Mouse (Mus musculus) gastrocnemius, adult 2 months (tissue): ENCODE results near the gene Aggf1. TPM values are rescaled to one million over a fixed set of nuclear protein-coding genes. Genes with fewer than 3 reads are reported as not detected.
"Not testable (repeated sequence)": the region's sequence is repeated elsewhere in the genome, so short reads cannot be mapped to it uniquely, and the experiment has no call there.

Experiments used
- DNase-seq: peaks from one replicate; pipeline ENCODE4 v3.0.0; 2022
- H3K27ac ChIP-seq: fragments of 200-600 bp; 2 replicates; pipeline ENCODE4 v1.8.1; 2022; ENCODE audit warnings: mild to moderate bottlenecking
- H3K4me3 ChIP-seq: fragments of 200-600 bp; 2 replicates; pipeline ENCODE4 v1.8.1; 2022; ENCODE audit warnings: mild to moderate bottlenecking, moderate library complexity
- CTCF ChIP-seq: fragments of 200-600 bp; IDR thresholded peaks from 2 replicates; pipeline ENCODE4 v1.8.1; 2022; ENCODE audit warnings: antibody characterized with exemption, mild to moderate bottlenecking, moderate library complexity
- intact Hi-C: fragments of 180-260 bp; cut with DNase I; formaldehyde crosslinking; loops from one replicate; pipeline ENCODE4 v1.15.1; 2025
- long read RNA-seq, 2 experiments: library from polyadenylated mRNA; stranded (forward); transcript quantifications; one replicate each; pipeline ENCODE4 v2.0.0; 2021
- total RNA-seq, 2 experiments: library from RNA; stranded (reverse); gene quantifications; 2 replicates each; pipeline ENCODE4 v1.2.3; 2021

The Aggf1 gene
- total RNA-seq = 10 to 100 TPM; 16.5 to 19.7 TPM
- long read RNA-seq, experiment 1, transcript Aggf1-201 (14 exons, 3,249 nt) = major isoform, 57 of 60 reads
- long read RNA-seq, experiment 1, partial matches to known transcripts = 2 of 60 reads
- long read RNA-seq, experiment 1, other reads (novel, unspliced or antisense) = 1 of 60 reads
- long read RNA-seq, experiment 2, transcript Aggf1-201 (14 exons, 3,249 nt) = major isoform, 53 of 60 reads
- long read RNA-seq, experiment 2, partial matches to known transcripts = 5 of 60 reads
- long read RNA-seq, experiment 2, other reads (novel, unspliced or antisense) = 2 of 60 reads

DNA sequence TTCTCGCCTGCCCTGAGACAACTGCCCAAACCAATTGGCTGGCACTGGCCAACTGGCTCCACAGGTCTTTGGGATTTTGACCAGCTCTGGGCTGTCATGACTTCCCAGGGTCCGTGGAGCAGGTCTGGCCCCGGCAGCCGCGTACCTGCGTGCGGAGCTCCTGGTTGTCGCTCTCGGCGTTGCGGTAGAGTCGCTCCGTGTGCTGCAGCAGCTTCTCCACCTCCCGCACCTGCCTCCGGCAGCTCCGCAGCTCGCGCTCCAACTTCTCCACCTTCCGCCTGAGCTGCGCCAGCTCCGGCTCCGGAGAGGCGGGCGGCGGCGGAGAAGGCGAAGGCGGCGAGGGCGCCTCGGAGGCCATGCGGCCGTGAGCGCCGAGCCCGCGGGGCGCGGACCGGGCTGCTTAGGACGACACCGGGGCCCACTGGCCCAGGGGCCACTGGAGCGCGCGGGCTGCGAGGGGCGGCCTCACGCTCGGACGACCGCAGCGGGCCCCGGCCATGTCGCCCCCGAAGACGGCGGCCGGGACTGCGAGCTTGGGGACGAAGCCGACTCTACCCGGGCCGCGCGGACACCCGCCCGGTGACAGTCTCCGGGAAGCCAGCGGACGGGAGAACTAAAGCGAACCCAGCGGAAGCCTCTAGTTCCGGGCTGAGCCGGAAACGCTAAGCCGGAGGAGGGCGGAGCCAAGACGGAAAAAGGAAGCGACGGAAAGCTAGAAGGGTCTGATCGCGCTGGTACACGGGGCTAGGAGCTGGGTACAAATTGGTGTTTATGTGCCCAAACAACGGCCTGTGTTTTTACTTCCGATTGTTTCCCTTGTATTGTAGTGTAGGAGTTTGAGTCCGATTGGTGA is at the start of gene Aggf1:
Gene Aggf1, minus strand, starts transcription at position 652 of the 853 bp plus-strand sequence.
- TF ChIP-seq CTCF = no peak
- intact Hi-C loops = no loop called here

DNA sequence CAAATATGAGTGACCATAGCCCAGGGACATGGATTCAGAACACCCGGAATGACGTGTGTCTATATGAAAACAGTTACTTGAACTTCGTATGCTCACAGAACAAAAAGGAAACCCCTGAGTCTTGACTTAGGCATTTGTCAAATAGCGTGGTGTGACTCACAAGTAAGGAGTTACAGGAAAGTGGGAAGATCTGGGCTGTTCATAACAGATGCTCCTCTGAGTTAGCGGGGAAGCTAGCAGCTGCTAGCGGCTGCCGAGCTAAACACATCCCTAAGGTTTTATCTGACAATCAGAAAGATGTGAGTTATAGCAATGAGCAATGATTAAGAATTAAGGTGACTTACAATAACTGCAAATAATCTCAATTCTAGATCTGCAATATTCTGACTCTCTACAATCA is 49.8 kb upstream of the Aggf1 start:
- TF ChIP-seq CTCF = no peak
- intact Hi-C loops = no loop called here
- no peak for DNase-seq

More for the DNA sequence above, at the start of gene Aggf1:
- H3K4me3 ChIP-seq = peak within 1 kb of the TSS; percentile 99
- peak; percentile 94 for DNase-seq
- peak within 1 kb of the TSS; percentile 93 for H3K27ac ChIP-seq

DNA sequence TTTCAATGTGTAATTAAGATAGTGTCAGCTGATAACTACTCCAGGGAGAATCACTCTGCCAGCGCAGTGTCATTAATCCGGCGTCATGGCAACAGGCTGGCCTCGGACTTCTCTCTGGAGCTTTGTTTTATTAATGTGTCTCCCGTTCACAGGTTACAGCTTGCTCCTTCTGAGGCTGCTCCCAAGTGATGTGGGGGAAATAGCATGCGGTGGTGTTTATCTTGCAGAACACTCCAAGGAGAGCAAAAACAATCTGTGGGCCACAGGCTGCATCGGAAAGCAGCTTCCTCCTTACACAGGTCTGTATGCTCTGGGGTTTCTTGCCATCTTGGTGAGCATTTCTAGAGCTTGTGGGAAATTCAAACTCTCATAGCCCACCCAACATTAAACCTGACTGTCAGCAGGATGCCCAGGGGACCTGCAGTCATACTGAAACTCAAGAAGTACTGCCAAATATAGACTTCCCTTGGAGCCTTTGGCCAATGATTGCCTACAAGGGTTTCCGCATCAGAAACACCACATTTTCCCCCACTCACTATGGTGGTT is 44.1 kb upstream of the Aggf1 start:
- intact Hi-C loops = no loop called here

More for the DNA sequence above, 49.8 kb upstream of the Aggf1 start:
- no peak overlapping the region for H3K4me3 ChIP-seq
- H3K27ac ChIP-seq = no peak overlapping the region

DNA sequence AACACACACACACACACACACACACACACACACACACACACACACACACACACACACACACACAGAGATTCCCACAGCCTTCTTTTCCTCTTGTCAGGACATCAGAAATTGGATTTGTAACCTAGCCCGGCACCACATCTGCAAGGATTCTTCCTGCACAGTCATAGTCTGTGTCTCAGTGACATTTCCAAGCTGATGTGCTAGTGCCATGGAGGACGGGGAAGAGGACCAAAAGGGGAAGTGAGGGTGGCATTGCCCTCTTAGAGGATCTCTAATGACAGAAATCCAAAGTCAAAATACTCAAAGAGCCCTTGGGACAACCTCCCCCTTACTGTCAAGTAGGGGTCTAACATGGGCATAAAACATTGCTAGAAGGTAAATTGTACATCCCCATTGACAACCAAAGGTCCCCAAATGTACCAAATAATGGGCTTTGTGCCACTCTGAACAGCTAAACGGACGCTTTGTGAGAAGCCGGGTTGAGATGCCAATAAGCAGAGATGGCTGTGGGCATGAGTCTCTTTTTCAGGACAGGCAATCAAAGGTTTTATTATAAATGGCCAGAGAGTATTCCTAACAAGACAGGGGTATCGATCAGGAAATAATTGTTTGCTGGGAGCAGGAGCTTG is 43.5 kb upstream of the Aggf1 start:
- H3K4me3 ChIP-seq = no peak overlapping the region
- intact Hi-C loops = no loop called here
- no peak for DNase-seq
- H3K27ac ChIP-seq = no peak overlapping the region
- no peak for TF ChIP-seq CTCF

More for the DNA sequence above, 44.1 kb upstream of the Aggf1 start:
- no peak for DNase-seq
- TF ChIP-seq CTCF = no peak
- Histone ChIP-seq H3K4me3 (no peak overlapping the region), H3K27ac (no peak overlapping the region)

DNA sequence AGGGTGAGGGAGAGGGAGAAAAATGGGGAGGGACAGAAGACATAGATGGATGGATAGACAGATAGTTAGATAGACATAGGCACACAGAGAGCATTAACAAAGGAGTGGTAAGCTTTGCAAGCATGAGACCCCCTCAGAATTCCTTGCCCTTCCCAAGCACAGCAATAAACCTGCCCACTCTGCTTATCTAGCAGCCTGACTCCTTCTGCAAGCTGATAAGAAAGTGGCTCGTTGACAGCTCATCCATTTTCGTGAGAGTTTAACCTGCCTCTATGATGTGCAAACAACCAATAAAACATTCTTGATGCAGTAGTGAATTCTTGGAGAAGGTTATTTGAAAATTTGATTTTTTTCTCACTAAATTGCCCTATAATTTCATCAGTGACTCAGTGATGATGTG is 37.1 kb upstream of the Aggf1 start:
- no peak overlapping the region for H3K4me3 ChIP-seq
- no peak for DNase-seq
- TF ChIP-seq CTCF = no peak
- no peak overlapping the region for H3K27ac ChIP-seq
- intact Hi-C loops = no loop called here

DNA sequence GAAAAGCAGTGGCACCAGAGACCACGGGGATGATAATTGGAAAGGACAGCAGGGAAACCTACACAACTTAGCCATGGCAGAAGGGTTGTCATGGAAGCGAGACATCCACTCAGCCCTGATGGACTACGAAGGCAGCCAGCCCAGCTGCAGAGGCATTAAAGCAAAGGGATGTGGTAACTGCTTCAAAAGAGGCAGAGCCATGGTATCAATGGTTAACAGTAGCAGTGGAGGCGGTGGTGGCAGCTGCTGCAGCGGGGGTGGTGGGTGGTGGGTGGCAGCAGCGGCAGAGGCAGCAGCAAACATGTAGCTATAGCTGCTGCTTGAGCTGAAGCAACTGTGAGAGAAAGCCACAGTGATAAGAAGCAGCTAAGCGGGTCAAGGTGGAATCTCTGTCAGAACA is 18.1 kb upstream of the Aggf1 start:
- no peak for DNase-seq
- intact Hi-C loops = no loop called here
- no peak overlapping the region for H3K27ac ChIP-seq
- no peak for TF ChIP-seq CTCF
- no peak overlapping the region for H3K4me3 ChIP-seq

DNA sequence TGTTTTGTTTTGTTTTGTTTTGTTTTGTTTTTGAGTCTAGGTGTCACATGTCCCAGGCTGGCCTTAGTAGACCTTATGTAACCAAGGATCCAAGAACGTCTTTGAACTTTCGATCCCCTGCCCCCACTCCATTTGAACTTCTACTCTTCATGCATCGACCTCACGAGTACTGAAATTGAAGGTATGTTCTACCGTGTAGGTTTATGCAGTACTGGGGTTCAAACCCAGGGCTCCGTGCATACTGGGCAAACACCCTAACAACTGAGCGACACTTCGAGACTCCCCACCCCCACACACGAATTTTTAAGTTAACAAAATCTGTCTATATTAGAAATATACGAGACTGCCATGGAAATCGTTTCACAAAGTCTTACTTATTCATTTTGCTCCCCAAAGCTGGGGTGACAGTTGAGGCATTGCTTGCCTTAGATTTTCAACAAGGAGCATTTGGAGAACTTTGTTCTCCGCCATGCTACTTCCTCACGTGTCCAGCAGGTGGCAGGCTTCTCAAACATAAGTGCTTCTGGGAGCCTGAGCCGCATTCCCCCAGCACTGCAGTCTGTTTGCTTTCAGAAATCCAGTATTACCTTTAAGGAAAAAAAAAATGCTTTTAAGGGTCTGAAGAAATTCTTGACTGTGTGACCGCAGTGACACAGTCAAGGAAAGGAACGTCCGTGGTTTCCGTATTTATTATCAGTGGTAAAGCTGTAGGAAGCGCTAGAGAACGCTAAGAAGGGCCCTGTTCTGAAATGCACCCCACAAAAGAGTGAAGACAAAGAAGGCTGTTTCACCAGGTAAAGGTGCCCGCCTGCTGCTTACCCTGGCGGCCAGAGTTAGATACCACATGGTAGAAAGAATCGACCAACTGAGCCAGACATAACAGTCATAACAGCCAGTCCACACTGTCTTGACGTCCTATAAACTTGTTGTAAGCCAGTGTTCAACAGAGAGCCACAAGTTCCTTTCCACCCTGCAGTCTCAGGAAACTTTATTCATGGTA is 15.0 kb upstream of the Aggf1 start:
- intact Hi-C loops = loop anchor here (1.0 kb wide), 1 partner anchor 91 kb away; no protein-coding TSS in a partner anchor
- Histone ChIP-seq H3K4me3 (no peak overlapping the region), H3K27ac (no peak overlapping the region)
- peak; percentile 87 for TF ChIP-seq CTCF
- DNase-seq = peak; percentile 79

DNA sequence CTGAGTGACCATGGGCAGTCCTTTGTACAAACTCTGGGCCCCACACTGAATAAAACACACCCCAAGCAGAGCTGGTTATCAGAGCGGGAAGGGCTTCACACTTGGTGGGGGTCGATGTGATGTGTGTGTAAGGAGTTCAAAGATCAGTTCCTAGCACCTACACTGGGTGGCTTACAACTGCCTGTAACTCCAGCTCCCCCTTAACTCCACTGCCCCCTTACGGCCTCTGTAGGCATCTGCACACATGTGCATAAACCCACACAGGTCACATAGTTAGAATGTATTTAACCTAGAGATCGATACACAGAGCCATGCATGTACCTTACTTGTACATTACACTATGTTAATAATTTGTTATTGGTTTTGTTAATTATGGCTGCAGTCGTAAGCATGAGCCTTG is 13.1 kb upstream of the Aggf1 start:
- Histone ChIP-seq H3K27ac (no peak overlapping the region), H3K4me3 (no peak overlapping the region)
- intact Hi-C loops = no loop called here
- DNase-seq = no peak
- TF ChIP-seq CTCF = no peak

DNA sequence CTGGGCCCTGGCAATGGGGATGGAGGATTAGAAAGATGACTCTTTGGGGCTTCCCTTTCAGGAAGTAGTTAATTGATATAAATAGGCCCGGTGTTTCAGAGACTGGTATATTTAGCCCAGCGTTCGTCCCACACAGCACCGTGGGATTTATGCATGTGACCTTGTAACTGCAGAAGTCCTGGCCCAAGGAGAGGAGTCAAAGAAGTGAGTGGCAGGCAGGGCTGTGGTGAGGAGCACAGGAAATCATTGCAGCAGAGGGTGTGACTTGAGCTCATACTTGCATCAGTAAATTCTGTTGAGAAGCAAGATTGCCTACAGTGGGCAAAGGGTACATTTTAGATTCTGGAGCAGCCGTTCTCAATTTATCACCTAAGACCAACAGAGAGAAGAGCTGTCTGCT is 7.3 kb upstream of the Aggf1 start:
- DNase-seq = peak; percentile 62
- H3K4me3 ChIP-seq = no peak overlapping the region
- peak overlapping the region; percentile 71 for H3K27ac ChIP-seq
- no peak for TF ChIP-seq CTCF
- intact Hi-C loops = no loop called here

DNA sequence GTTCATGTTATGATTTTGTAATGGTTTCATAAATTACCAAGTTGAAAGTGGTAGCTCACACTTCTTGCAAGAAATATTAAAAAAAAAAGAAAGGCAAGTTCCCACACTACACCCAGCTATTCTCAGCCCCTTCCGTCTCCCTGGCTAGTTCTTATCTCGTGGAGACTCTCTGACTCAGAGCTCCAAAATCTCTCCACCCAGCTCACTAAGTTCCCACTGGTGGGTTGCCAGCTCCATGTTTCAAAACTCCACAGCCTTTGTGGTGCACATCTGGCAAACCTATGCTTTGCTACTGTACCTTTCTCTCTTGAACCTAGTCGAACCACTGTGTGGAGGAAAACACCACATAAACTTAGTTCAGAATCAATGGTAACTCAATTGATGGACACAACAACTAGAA is 3.5 kb upstream of the Aggf1 start:
- no peak for TF ChIP-seq CTCF
- no peak for DNase-seq
- H3K4me3 ChIP-seq = no peak overlapping the region
- intact Hi-C loops = no loop called here
- H3K27ac ChIP-seq = no peak overlapping the region

DNA sequence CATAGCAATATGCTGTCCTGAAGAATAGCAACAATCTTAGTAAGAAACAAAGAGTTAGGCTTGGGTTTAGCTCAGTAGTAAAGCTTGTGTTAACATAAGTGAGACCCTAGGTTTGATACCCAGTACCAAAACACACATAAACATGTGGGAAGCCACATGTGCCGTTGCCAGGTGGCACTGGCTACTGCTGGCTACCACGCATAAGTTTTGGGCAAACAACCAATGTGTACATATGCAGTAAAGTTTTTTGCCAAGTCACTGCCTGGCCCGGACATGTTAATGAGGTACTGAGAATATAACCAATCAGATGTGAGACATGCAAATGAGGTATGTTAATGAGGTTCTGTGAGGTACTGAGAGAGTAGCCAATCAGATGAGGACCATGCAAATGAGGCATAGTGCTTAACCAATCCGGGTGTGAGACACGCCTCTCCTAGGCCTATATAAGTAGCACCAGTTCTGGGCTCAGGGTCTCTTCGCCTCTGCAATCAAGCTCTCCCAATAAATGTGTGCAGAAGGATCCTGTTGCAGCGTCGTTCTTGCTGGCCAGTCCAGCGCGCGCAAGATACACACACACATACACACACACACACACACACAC is 1.6 kb upstream of the Aggf1 start:
- H3K4me3 ChIP-seq, intact Hi-C loops, DNase-seq, H3K27ac ChIP-seq: not testable (repeated sequence)
